Mouse (Mus musculus) bone marrow macrophage, adult 2 months (primary cell): ENCODE measurements around the gene Capzb. TPM values are rescaled to one million over a fixed set of nuclear protein-coding genes. Genes with fewer than 3 reads are reported as not detected.

Source experiments
- H3K27ac ChIP-seq: 2 replicates; pipeline ENCODE4 v1.5.1; 2012; ENCODE audit warnings: low read depth, low read length; ENCODE audit not compliant: insufficient read depth
- H3K4me1 ChIP-seq: 2 replicates; pipeline ENCODE4 v1.6.1; 2012; ENCODE audit warnings: low read length; ENCODE audit not compliant: control insufficient read depth, insufficient read depth
- H3K4me3 ChIP-seq: 2 replicates; pipeline ENCODE4 v1.5.1; 2012; ENCODE audit warnings: mild to moderate bottlenecking, low read length, moderate library complexity; ENCODE audit not compliant: insufficient read depth
- CTCF ChIP-seq: IDR thresholded peaks from 2 replicates; pipeline ENCODE4 v1.5.1; 2012; ENCODE audit warnings: low read depth, mild to moderate bottlenecking, low read length, moderate library complexity
- POLR2A ChIP-seq: IDR thresholded peaks from 2 replicates; pipeline ENCODE4 v1.6.1; 2012; ENCODE audit warnings: mild to moderate bottlenecking, low read depth, low read length, borderline replicate concordance
- polyA plus RNA-seq: library from polyadenylated mRNA; stranded (reverse); fragments of >200 nt; gene quantifications from 2 replicates; pipeline ENCODE4 v1.2.4, GENCODE M21; 2012; ENCODE audit not compliant: missing spikeins, insufficient read depth, insufficient read length

The Capzb gene
- polyA plus RNA-seq, 1 experiment = 483 TPM

- H3K4me1 ChIP-seq = peaks cover 13% of the 10 kb centered on the region
- no peak overlapping the region for H3K4me3 ChIP-seq
- peak overlapping the region; percentile 39 for H3K27ac ChIP-seq
- TF ChIP-seq POLR2A (no peak), CTCF (no peak)
Measured at GRCm38 (mm10) chr4:139258621-139259301, 66.1 kb downstream of the Capzb start.

- no peak overlapping the region for H3K4me3 ChIP-seq
- TF ChIP-seq POLR2A = no peak
- no peak for TF ChIP-seq CTCF
- peaks cover 13% of the 10 kb centered on the region for H3K4me1 ChIP-seq
- peak overlapping the region; percentile 15; the same call in 1 of the 2 replicates for H3K27ac ChIP-seq
Measured at GRCm38 (mm10) chr4:139259302-139259871, 66.7 kb downstream of the Capzb start.

GRCm38 (mm10) chr4:139262981-139263380 lies 70.3 kb downstream of the Capzb start:
- TF ChIP-seq CTCF (no peak), POLR2A (no peak)
- Histone ChIP-seq H3K4me1 (peaks cover 9% of the 10 kb centered on the region), H3K27ac (no peak overlapping the region), H3K4me3 (no peak overlapping the region)

- Histone ChIP-seq H3K4me3 (no peak overlapping the region), H3K4me1 (no peaks in the 10 kb centered on the region), H3K27ac (no peak overlapping the region)
- TF ChIP-seq CTCF (no peak), POLR2A (no peak)
Measured at GRCm38 (mm10) chr4:139265783-139266499, 73.2 kb downstream of the Capzb start.

GRCm38 (mm10) chr4:139266500-139266865 lies 73.8 kb downstream of the Capzb start:
- no peak overlapping the region for H3K4me3 ChIP-seq
- no peak overlapping the region for H3K27ac ChIP-seq
- H3K4me1 ChIP-seq = no peaks in the 10 kb centered on the region
- TF ChIP-seq CTCF = no peak
- TF ChIP-seq POLR2A = no peak

- Histone ChIP-seq H3K27ac (no peak overlapping the region), H3K4me3 (no peak overlapping the region), H3K4me1 (no peaks in the 10 kb centered on the region)
- TF ChIP-seq CTCF (no peak), POLR2A (no peak)
Measured at GRCm38 (mm10) chr4:139267335-139267734, 74.6 kb downstream of the Capzb start.

GRCm38 (mm10) chr4:139268242-139268641 lies 75.5 kb downstream of the Capzb start:
- H3K27ac ChIP-seq = no peak overlapping the region
- no peak overlapping the region for H3K4me3 ChIP-seq
- no peak for TF ChIP-seq CTCF
- no peak for TF ChIP-seq POLR2A
- no peaks in the 10 kb centered on the region for H3K4me1 ChIP-seq

GRCm38 (mm10) chr4:139270168-139270567 lies 77.5 kb downstream of the Capzb start:
- H3K4me3 ChIP-seq = no peak overlapping the region
- no peak for TF ChIP-seq CTCF
- no peak for TF ChIP-seq POLR2A

GRCm38 (mm10) chr4:139271562-139271961 lies 78.9 kb downstream of the Capzb start:
- TF ChIP-seq CTCF (no peak), POLR2A (no peak)
- Histone ChIP-seq H3K27ac (no peak overlapping the region), H3K4me1 (no peaks in the 10 kb centered on the region), H3K4me3 (no peak overlapping the region)

More at GRCm38 (mm10) chr4:139270168-139270567, 77.5 kb downstream of the Capzb start:
- no peaks in the 10 kb centered on the region for H3K4me1 ChIP-seq
- no peak overlapping the region for H3K27ac ChIP-seq
